Mouse (Mus musculus) E14TG2a.4 (cell line): ENCODE results near the gene Adar.
"Not testable (repeated sequence)": the region's sequence is repeated elsewhere in the genome, so short reads cannot be mapped to it uniquely, and the experiment has no call there.

Experiments
- H3K27me3 ChIP-seq: 2 replicates; pipeline ENCODE4 v1.6.1; 2014; ENCODE audit warnings: low read length, control low read depth; ENCODE audit not compliant: insufficient read depth
- H3K36me3 ChIP-seq: 2 replicates; pipeline ENCODE4 v1.6.1; 2014; ENCODE audit warnings: low read length, control low read depth; ENCODE audit not compliant: insufficient read depth
- H3K4me1 ChIP-seq: replicated peaks from 2 replicates; pipeline ENCODE4 v1.6.1; 2014; ENCODE audit warnings: low read depth, low read length, control low read depth
- H3K4me3 ChIP-seq: replicated peaks from 2 replicates; pipeline ENCODE4 v1.5.1; 2014; ENCODE audit warnings: mild to moderate bottlenecking, low read length
- H3K9me3 ChIP-seq: 2 replicates; pipeline ENCODE4 v1.6.1; 2014; ENCODE audit warnings: low read length, control low read depth
- CTCF ChIP-seq: conservative IDR thresholded peaks from 2 replicates; pipeline ENCODE4 v1.5.1; 2014; ENCODE audit warnings: low read length
- NANOG ChIP-seq: IDR thresholded peaks from 2 replicates; pipeline ENCODE4 v1.6.1; 2014; ENCODE audit warnings: borderline replicate concordance, low read length, mixed read lengths
- POU5F1 ChIP-seq: IDR thresholded peaks from 2 replicates; pipeline ENCODE4 v1.6.1; 2014; ENCODE audit warnings: low read length, borderline replicate concordance

Gene Adar

GRCm38 (mm10) chr3:89796358-89796757 is 81.5 kb downstream of the Adar start:
- no peak overlapping the region for H3K4me3 ChIP-seq
- peaks cover 58% of the 10 kb centered on the region for H3K4me1 ChIP-seq
- TF ChIP-seq NANOG (no peak), CTCF (no peak), POU5F1 (no peak)
- no peaks in the 10 kb centered on the region for H3K27me3 ChIP-seq
- peaks cover 5% of the 10 kb centered on the region; the same call in 1 of the 2 replicates for H3K9me3 ChIP-seq
- H3K36me3 ChIP-seq: no peaks in the 10 kb centered on the region

GRCm38 (mm10) chr3:89798518-89798917 is 83.7 kb downstream of the Adar start:
- Histone ChIP-seq H3K36me3 (no peaks in the 10 kb centered on the region), H3K27me3 (no peaks in the 10 kb centered on the region), H3K9me3 (no peaks in the 10 kb centered on the region), H3K4me1 (peaks cover 74% of the 10 kb centered on the region), H3K4me3 (peak overlapping the region; percentile 18; the same call in 1 of the 2 replicates)
- no peak for TF ChIP-seq POU5F1
- TF ChIP-seq NANOG: no peak
- TF ChIP-seq CTCF: no peak

GRCm38 (mm10) chr3:89799476-89799875 is 84.7 kb downstream of the Adar start:
- Histone ChIP-seq H3K9me3 (no peaks in the 10 kb centered on the region), H3K27me3 (no peaks in the 10 kb centered on the region), H3K4me3 (peak overlapping the region; percentile 69), H3K4me1 (peaks cover 79% of the 10 kb centered on the region), H3K36me3 (no peaks in the 10 kb centered on the region)
- TF ChIP-seq POU5F1 (no peak), CTCF (no peak), NANOG (no peak)

DNA sequence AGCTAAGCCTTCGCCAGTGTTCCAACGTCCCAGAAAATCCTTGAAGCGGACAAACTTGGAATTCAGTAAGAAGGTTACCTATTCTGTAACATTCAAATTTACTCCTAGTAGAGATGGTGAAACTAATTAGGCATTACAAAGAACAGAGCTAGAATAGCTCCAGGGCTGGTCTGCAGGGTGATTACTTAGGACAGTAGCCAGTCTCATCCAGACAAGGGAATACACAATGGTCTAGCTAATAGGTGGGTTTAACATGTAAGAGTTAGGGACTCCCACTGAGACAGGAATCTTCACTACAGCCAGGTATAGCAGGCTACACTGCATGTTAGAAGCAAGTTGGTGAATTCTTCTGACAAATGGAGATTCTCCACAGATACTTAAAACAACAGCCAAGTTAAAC is 85.3 kb downstream of the Adar start:
- H3K9me3 ChIP-seq, H3K27me3 ChIP-seq, H3K36me3 ChIP-seq: not testable (repeated sequence)
- TF ChIP-seq POU5F1: peak; percentile 50; the same call in 1 of the 2 replicates
- TF ChIP-seq NANOG: peak; percentile 77
- peak overlapping the region; percentile 69 for H3K4me3 ChIP-seq
- H3K4me1 ChIP-seq: peaks cover 80% of the 10 kb centered on the region

DNA sequence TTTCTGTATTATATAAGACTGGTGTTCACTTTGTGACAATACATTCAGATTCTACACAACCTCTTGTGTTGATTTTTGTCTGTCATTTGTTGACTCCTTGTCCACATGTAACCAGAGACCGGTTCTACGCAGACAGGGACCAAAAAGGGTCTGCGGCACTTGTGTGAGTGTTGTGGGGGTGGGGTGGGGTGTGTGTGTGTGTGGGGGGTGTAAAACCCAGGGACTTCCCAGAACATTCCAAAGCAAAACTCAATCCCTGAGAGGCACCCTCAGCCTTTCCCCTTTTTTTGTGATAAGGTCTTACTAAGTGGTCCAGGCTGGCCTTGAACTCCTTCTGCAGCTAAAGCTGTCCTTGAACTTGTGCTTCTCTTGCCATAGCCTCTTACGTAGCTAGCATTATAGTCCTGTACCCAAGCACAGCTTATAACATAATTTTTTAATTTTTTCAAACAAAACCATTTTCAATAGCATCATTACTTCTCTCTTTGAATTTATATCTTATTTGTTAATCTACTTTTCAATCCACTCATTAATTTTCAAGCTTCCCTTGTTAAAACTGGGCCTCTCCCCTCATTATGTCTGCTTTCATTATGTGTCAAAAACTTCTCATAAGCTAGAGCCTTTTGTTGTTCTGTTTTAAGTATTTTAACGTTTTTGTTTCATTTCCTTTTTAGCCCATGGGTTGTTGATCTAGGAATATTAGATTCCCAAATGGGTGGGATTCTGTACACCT is 86.1 kb downstream of the Adar start:
- H3K36me3 ChIP-seq: no peaks in the 10 kb centered on the region
- TF ChIP-seq NANOG (no peak), POU5F1 (no peak), CTCF (no peak)
- H3K4me3 ChIP-seq: peak overlapping the region; percentile 50
- no peaks in the 10 kb centered on the region for H3K27me3 ChIP-seq
- H3K9me3 ChIP-seq: no peaks in the 10 kb centered on the region
- H3K4me1 ChIP-seq: peaks cover 79% of the 10 kb centered on the region

- peaks cover 79% of the 10 kb centered on the region for H3K4me1 ChIP-seq
- H3K4me3 ChIP-seq: peak overlapping the region; percentile 50
- no peaks in the 10 kb centered on the region for H3K9me3 ChIP-seq
- TF ChIP-seq NANOG: no peak
- no peak for TF ChIP-seq CTCF
- no peaks in the 10 kb centered on the region for H3K27me3 ChIP-seq
- no peaks in the 10 kb centered on the region for H3K36me3 ChIP-seq
Measured at GRCm38 (mm10) chr3:89801507-89801847, 86.7 kb downstream of the Adar start.

GRCm38 (mm10) chr3:89802876-89803275 is 88.1 kb downstream of the Adar start:
- peaks cover 81% of the 10 kb centered on the region for H3K4me1 ChIP-seq
- TF ChIP-seq NANOG: no peak
- TF ChIP-seq POU5F1: no peak
- TF ChIP-seq CTCF: no peak
- peak overlapping the region; percentile 57 for H3K4me3 ChIP-seq
- no peaks in the 10 kb centered on the region for H3K27me3 ChIP-seq
- no peaks in the 10 kb centered on the region for H3K36me3 ChIP-seq
- no peaks in the 10 kb centered on the region for H3K9me3 ChIP-seq
